Mouse (Mus musculus): ENCODE measurements around the gene Sh3kbp1. TPM values are rescaled to one million over a fixed set of nuclear protein-coding genes. Genes with fewer than 3 reads are reported as not detected.
A peak's percentile ranks its signal among the peaks of the same experiment; 100 is the strongest.

Sh3kbp1 gene
- total RNA-seq, 1 experiment from 2014 or later = 78.7 TPM

DNA sequence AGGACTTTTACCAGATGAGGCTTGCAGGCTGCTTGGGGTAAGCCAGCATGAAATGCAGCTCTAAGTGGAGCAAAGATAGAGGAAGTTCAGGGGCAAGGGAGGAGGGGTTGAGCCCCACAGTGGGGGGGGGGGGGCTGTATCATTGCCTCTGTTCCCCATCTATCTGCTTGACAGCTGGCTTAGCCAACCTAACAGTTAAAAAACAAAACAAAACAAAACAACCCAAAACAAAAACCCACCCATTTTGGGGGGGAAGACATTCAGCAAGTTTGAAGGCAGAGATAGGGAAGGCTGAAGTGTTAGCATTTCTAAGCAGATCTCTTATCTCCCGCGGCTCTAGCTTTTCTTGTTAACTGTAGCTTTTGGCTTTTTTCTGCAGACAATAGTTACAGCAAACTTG, 49.2 kb downstream of the Sh3kbp1 start:
- peak; percentile 74 for ATAC-seq (replicated peaks; ENCODE audit: low read depth, poor library complexity, severe bottlenecking)

DNA sequence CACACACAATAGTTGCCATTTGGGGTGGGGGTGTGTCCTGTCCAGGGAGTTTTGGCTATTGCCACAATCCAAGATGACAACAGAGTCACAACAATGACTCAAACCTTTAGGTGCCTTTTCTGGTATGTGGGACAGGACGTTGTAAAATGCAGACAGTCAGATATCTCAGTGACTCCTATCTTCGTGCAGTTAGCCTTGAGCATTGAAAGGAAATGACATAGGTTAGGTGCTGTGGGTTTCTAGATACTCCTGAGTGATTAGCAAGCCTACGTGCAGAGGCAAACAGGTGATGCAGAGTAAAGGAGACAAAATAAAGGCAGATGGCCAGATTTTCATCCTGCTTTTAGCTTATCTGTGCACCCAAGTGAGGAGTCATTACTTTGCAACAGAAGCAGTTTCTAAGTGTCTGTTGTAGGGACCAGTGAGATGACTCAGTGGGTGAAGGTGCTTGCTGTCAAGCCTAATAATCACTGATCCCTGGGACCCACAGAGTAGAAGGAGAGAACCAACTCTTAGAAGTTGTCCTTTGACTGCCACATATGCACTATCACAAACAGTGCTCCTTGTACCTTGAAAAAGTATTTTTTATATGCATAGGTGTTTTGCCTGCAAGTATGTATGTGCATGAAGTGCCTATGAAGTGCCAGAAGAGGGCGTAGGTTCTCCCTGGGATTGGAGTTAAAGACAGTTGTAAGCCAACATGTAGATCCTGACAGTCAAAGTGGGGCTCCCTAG, 50.7 kb downstream of the Sh3kbp1 start:
- peak; percentile 30 for ATAC-seq (replicated peaks; ENCODE audit: low read depth, poor library complexity, severe bottlenecking)

DNA sequence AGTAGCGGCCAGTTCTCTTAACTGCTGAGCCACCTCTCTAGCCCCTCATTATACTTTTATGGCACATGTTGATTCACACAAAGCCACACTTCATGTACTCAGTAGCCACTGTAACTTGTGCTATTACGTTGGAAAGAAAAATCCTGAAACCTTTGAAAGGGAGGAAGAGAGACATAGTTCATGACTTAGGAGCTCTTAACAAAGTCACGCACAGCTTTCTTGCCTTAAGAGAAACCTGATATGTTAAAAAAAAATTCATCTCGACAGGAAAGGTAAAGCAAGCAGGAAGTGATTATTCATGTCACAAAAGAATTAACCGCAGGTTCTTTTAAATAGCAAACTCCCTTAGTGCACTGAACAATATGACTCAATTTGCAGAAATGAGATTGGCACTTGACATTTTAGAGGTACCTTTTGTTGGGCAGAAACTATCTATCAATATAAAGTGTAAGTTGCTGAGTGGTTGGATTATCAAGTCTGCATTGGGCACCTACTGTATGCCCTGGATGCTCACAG, 51.3 kb downstream of the Sh3kbp1 start:
- peak; percentile 34 for ATAC-seq (replicated peaks; ENCODE audit: low read depth, poor library complexity, severe bottlenecking)

DNA sequence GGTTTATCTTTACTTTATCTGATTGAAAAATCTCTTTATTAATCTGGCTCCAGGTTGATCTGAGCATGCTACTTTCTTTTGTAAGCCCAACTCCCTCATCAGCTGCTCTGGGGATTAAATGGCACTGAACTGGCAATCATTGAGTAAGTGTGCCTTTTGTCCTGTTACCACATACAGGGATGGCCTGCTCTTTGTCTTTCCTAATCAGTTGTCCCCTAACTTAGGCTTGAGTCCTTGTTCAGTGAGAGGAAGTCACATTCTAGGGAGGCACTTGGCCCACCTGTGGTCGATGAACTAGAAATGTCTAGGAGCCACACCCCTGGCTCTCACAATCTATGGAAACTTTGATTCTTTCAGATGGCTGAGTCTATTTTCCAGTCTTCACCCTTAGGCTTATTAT, 58.4 kb downstream of the Sh3kbp1 start:
- ATAC-seq (replicated peaks; ENCODE audit: low read depth, poor library complexity, severe bottlenecking) = no peak

DNA sequence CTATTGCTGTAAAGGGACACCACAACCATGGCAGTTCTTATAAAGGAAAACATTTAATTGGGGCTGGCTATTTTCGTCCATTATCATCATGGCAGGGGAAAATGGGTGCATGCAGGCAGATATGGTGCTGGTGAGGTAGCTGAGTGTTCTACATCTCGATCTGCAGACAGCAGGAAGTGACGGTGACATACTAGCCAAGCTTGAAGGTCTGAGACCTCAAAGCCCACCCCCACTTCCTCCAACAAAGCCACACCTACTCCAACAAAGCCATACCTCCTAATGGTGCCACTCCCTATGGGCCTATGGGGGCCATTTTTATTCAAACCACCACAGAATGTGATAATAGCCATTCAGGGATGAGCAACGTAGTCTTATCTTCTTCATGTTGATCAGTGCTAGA, 59.8 kb downstream of the Sh3kbp1 start:
- ATAC-seq (replicated peaks; ENCODE audit: low read depth, poor library complexity, severe bottlenecking) = 0 out of 2 replicates have a peak, but pooled peaks have one; percentile 42

DNA sequence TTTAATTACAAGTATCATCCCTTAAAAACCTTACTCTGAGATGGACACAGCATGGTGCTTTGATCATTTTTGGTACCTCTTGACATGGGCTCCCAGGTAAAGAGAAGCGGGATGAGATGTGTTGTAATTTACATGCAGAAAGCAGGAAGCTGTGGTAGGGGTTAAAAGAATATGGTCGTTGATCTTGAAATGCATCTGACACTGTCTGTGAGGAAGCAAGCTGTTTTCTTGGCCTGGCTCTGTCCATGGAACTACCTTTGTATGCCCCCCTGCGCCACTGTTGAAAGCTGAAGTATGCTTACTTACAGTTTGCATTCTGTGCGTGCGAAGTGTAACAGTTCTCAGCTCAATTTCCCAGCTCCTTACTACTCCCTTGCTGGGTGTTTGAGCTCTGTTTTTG, 61.6 kb downstream of the Sh3kbp1 start:
- ATAC-seq (replicated peaks; ENCODE audit: low read depth, poor library complexity, severe bottlenecking) = peak; percentile 18; the same call in 1 of the 2 replicates

DNA sequence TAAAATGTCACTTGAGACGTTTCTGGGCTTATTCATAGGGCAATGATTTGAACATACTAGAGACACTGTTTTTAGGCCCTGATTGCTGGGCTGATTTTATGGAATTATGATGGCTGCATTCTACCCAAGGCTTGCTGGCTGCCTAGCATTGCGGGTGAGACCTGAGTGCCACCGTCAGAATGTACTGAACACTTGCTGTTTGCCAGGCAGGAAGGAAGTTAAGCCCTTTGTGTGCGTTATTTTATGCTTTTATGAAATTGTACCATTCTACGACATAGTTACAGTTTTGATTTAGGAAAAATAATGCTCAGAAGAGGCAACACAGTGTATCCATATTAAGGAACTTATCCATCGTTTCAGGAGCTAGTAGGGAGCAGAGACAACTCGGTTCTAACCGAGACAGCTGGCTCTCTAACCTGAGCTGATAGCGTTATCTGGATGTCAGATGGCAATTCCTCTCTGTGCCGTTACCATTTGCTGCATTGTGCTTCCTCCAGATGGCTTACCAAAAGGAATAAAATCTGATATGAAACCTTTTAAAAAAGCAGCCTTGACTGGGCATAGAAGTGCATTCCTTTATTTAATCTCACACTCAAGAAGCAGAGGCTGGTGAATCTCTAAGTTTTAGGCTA, 62.8 kb downstream of the Sh3kbp1 start:
- ATAC-seq (replicated peaks; ENCODE audit: low read depth, poor library complexity, severe bottlenecking) = peak; percentile 53

DNA sequence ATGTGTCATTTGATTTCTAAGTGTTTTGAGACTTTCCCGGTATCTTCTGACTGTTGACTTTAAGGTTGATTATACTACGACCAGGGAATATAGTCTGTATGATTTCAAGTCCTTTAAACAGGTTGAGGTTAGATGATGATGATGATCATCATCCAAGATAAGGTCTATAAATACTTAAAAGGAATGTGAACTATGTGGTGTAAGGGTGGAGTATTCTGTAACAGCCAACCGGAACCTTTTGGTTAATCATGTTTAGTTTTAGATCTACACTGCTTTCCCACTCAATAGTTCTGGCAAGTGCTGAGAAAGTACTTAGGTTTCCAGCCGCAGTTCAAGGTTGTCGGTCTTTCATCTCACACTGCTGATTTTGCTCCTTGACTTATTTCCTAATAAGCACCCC, 66.1 kb downstream of the Sh3kbp1 start:
- ATAC-seq (replicated peaks; ENCODE audit: low read depth, poor library complexity, severe bottlenecking) = no peak

DNA sequence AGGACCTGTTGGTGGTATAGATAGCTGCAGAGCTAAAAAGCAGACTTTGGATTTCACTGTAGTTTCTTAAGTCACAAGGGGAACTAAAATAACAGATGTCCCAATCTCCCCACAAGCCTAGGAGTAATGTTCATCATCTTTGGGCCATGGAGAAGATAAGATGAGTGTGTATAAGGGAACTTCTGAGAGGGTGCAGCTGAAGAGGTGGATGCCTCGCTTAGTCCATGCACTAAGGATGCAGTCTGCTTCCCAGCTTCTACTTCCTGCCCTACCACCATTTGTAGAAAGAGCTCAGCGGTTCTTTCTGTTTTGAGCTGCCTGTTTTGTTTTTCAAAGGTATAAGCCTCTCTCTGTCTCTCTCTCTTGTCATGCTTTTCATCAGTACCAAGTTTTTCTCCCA, 69.5 kb downstream of the Sh3kbp1 start:
- peak; percentile 62 for ATAC-seq (replicated peaks; ENCODE audit: low read depth, poor library complexity, severe bottlenecking)

DNA sequence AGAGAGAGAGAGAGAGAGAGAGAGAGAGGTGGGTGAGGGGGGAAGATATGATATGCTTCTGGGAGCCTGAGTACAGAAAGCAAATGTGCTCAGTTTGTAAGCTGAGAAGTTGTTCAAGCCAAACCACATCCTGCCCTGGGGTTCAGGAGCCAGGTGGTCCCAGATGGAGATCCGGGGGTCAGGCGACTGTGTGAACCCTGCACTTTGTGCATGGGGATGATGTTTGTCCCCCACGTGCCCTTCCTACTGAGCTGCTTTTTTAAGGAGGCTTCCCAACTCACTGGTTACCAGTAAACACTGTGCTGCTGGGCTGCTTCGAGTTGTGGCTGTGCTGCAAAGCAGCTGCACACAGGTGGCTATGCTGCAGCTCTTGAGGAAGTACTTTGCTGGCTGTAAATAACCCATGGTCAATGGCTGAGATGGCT, 70.0 kb downstream of the Sh3kbp1 start:
- peak; percentile 82 for ATAC-seq (replicated peaks; ENCODE audit: low read depth, poor library complexity, severe bottlenecking)

DNA sequence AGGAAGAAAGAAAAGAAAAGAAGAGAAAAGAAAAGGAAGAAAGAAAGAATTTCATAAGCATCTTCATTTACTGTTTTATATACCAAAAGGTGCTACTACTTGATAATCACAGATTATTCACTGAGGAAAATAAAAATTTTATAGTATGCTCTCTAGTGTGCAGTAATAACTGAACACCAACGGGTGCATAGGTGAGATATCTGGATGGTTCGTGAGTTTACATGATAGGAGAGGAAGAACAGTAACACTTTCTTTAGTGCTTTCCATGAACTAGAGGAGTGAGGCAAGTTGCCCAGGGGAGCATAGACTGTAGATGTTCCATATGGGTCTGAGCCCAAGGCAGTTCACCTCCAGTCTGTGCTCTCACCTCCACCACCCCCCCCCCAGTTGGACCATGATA, 75.8 kb downstream of the Sh3kbp1 start:
- ATAC-seq (replicated peaks; ENCODE audit: low read depth, poor library complexity, severe bottlenecking) = no peak

DNA sequence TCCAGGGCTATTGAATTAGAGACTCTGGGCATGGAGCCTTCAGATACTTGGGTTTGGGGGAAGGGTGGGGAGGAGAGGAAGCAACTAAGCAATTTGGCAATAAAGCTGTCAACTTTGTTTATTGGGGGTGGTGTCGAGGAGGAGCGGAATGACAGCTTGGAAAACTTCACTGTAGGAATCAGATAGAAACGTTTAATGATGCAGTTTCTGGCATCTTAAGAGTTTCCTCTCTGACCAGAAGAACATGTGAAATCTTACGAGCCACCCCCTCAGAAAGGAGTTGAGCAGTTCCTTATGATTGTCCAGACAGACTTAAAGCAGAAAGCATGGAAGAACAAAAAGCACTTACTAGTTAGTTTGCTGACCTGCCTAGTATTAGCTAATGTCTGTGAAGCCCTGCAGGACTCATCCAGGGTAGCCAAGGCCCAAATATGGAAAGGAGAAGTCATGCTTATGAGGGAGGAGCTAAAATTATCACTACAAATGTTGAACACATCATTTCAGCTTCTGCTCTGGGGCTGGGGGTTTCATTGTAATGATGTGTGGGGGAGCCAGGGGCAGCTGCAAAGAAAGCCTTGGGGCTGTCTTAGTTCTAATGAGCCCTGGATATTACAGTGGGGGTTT, 77.4 kb downstream of the Sh3kbp1 start:
- ATAC-seq (replicated peaks; ENCODE audit: low read depth, poor library complexity, severe bottlenecking) = peak; percentile 79

DNA sequence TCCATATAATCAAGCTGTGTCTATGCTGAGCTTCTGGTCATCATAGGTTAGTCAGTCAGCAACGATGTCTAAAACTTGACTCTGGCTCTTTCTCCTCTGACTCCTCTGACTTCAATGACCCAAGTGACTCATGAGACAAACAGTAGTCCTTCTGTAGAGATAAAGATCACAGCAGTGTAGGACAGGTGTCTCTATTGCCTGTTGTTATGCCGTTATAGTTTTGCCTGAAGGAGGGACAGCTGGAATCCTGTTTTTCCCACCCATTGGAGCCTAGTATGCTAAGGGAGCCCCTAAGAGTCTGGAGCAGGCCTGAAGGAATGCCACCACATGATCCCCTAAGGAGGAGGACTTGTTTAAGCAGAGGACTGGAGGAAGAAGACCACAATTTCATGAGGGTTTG, 78.3 kb downstream of the Sh3kbp1 start:
- ATAC-seq (replicated peaks; ENCODE audit: low read depth, poor library complexity, severe bottlenecking) = no peak

DNA sequence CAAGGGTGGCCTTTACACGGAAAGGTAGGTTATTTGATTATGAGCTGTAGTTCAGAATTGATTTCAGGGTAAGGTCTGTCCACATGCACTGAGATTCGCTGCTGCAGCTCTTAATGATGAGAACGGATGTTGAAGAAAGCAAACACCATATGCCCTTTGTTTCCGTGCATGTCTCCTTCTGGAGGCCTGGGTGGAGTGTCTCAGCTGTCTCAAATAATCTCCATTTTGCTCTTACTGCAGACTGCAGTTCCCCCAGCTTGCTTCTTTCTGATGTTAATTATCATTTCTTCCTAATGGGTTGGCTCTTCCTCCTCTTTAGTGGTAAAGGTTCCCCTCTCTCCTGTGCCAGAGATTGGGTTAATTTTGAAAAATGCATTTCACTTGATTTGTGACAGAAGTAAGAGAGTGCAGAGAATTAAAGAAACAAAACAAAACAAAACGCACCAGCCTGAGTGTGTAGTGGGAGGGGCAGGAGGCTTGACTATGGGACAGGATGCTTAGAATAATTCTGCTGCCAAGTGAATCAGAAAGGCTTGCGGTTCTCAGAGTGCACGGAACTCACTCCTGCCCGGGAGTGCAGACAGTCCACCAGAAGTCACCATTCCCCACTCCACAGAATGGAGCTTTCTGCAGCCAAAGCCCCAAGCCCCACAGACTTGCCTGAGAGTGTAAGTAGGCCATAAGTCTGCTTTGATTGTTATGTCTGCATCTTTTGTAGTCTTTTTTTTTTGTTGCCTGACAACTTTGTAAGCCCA, 81.2 kb downstream of the Sh3kbp1 start:
- peak; percentile 60 for ATAC-seq (replicated peaks; ENCODE audit: low read depth, poor library complexity, severe bottlenecking)

DNA sequence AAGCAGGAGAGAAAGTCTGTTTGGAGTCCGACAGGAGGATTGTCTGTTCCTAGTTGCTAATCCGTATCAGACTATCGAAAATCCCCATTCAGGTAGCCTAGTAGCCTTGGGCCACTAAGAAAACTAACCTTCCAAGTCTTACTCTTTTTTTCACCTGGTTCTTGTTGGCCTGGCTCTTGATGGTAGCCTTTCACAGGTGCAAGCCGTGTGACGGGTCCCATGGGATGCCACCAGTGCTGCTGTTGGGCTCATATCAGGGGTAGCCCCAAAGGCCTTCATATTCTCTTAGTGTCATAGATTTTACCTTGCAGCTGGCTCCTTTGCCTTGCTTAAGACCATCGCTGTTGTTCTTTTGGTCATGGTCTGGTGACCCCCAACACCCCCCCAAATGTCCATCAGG, 82.2 kb downstream of the Sh3kbp1 start:
- ATAC-seq (replicated peaks; ENCODE audit: low read depth, poor library complexity, severe bottlenecking) = no peak

DNA sequence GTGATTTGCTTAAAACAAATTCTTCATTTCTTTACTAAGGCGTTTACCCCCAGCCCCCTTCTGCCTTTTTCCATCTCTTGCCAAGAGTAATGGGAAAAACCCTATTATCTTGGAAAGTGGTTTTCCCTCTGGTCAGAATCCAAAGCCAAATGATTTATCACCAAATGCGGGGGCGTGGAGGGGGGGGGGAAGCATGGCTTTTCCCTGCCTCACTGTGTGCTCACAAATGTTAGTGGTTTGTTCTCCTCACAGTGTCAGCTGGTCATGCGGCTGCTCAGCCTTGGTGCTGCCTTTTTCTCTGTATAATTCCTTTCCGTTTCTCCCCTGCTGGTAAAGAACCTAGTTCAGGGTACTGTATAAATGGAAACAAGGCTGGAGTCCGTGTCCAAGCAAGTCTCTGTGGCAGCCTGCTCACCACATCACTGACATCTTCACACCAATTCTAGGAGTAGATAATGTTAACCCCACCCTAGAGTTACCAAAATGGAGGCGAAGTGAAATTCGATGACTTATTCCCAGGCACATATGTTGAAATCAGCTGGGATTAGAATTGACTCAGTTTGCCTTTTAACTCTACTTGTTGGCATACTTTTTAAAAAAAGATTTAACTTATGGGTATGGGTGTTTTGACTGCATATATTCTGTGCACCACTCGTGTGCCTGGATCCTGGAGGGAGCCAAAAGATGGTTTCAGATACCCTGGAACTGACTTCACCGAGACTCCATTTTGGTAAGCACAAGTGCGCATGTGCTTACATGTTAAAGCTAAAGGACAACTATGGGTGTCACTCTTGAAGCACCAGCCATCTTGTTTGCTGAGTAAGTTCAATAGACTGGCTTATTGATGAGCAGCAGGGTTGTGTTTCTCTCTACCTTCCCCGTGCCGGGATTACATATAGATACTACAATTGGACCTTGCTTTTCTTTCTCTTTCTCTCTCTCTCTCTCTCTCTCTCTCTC, 84.3 kb downstream of the Sh3kbp1 start:
- ATAC-seq (replicated peaks; ENCODE audit: low read depth, poor library complexity, severe bottlenecking) = 0 out of 2 replicates have a peak, but pooled peaks have one; percentile 20

DNA sequence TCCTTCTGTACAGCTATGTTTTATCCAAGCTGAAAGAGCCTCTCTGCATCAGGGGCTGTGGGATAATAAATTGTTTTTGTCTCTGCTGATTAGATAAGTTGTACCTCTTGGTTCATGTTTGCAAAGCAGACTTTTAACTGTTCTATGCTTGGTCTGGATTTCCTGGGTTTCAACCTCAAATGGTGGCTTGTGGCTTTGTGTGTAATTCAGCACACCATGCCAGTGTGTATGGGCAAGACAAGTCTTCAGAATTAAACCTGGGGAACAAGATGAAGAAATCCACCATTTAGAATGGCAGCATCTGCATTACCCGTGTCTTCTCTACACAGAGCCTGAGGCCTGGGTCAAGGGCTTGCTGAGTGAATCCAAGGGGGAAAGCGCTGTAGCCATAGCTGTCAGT, 86.1 kb downstream of the Sh3kbp1 start:
- ATAC-seq (replicated peaks; ENCODE audit: low read depth, poor library complexity, severe bottlenecking) = peak; percentile 48

DNA sequence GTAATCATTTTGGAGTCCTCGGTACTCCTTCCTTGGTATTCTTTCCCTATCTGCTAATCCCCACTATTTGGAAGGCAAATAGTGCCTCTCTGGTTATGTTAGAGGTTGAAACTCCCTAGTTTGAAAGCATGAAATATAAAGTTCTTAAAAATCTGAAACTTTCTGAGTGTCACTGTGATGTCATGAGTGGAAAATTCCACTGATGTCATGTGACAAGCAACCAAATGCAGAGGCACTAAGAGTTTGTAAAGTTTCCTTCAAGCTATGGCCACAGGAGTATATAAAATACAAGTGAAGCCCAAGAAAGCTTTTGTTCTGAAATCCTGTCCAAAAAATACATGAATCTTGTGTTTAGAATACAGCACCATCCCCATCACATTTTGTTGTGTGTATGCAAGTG, 94.3 kb downstream of the Sh3kbp1 start:
- no peak for ATAC-seq (replicated peaks; ENCODE audit: low read depth, poor library complexity, severe bottlenecking)

DNA sequence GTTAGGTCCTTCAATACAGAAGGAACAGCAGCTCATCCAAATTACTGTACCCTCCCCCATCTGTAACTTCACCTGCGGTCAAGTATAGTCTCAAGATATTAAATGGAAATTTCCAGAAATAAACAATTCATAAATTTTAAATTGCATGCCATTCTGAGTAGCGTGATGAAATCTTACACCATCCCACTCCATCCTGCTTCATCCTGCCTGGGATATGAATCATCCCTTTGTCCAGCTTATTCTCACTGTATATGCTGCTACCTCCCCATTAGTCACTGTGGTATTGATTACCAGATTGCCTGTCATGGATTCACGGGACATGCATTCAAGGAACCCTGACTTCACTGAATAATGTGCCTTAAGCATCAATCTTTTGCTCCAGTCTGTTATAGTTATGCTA, 104.3 kb downstream of the Sh3kbp1 start:
- no peak for ATAC-seq (replicated peaks; ENCODE audit: low read depth, poor library complexity, severe bottlenecking)

Measured in common myeloid progenitor, adult 5-6 weeks (primary cell).